Mouse (Mus musculus) ES-E14 (cell line): ENCODE measurements around the gene Cybrd1.

Experiments
- HCFC1 ChIP-seq: IDR thresholded peaks from 2 replicates; pipeline ENCODE4 v1.6.1; 2012; ENCODE audit warnings: low read length, inconsistent platforms, borderline replicate concordance; ENCODE audit not compliant: insufficient read depth
- MAFK ChIP-seq: IDR thresholded peaks from 2 replicates; pipeline ENCODE4 v1.6.1; 2014; ENCODE audit warnings: mild to moderate bottlenecking, low read depth, low read length, inconsistent platforms; ENCODE audit not compliant: insufficient read depth
- ZC3H11A ChIP-seq: IDR thresholded peaks from 2 replicates; pipeline ENCODE4 v1.6.1; 2012; ENCODE audit warnings: low read depth, mild to moderate bottlenecking, inconsistent platforms, low read length, borderline replicate concordance

DNA sequence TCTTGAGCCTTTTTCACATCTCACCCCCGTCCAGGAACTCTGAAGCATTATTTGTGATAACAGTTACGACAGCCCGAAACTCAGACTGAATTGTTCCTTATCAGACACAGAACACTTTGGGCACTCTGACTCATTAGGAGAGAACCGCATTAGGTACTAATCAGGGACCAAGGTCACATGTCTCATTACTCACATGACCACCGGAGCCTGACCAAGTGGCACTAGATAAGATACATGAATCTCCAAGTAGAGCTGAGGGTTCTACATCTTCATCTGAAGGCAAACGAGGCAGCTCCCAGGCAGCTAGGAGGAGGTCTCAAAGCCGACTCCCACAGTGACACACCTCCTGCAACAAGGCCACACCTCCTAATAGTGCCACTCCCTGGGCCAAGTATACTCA lies 21.6 kb upstream of the Cybrd1 start:
- TF ChIP-seq ZC3H11A (no peak), HCFC1 (no peak), MAFK (no peak)
